Mouse (Mus musculus): ENCODE data around the gene Abcb6. TPM values are rescaled to one million over a fixed set of nuclear protein-coding genes. Genes with fewer than 3 reads are reported as not detected.
A peak's percentile ranks its signal among the peaks of the same experiment; 100 is the strongest.

Gene Abcb6
- polyA plus RNA-seq, 1 experiment, result 10.8 TPM

DNA sequence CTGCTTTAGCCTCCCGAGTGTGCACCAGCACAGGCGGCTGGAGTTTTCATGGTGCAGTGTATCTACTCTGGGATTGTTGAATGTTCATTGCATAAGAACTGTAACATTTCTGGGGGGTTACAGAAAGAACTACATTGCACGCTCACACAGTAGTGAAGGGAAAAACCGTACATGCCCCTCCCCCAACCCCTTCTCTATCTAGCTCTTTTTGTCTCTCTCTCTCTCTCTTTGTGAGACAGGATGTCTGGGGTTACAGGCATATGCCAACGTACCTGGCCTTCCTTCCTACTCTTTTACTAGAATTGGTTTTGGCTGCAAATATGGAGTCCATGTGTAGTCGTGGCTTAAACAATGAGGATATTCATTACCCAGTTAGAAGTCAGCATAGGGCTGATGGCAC lies 42.7 kb upstream of the Abcb6 start:
- TF ChIP-seq POLR2A (IDR thresholded peaks at IDR 0.05; ENCODE audit: insufficient read depth, low read length) (no peak), EP300 (IDR thresholded peaks at IDR 0.05; ENCODE audit: insufficient read depth, low read depth, low read length) (no peak), CTCF (IDR thresholded peaks at IDR 0.05; ENCODE audit: low read depth, low read length) (no peak)
- peaks cover 13% of the 10 kb centered on the region for H3K4me1 ChIP-seq (ENCODE audit: control insufficient read depth, insufficient read depth, low read length)
- H3K9me3 ChIP-seq (replicated peaks; ENCODE audit: control insufficient read depth, insufficient read depth, low read length, poor library complexity, severe bottlenecking), result no peaks in the 10 kb centered on the region
- H3K27ac ChIP-seq (ENCODE audit: insufficient read depth, low read length), result no peak overlapping the region
- H3K36me3 ChIP-seq (ENCODE audit: control insufficient read depth, insufficient read depth, low read length, poor library complexity, severe bottlenecking), result no peaks in the 10 kb centered on the region
- no peak overlapping the region for H3K9ac ChIP-seq (ENCODE audit: low read depth, poor library complexity, severe bottlenecking)
- H3K4me3 ChIP-seq (ENCODE audit: low read depth, low read length), result no peak overlapping the region
- H3K27me3 ChIP-seq (ENCODE audit: control insufficient read depth, insufficient read depth, low read length, poor library complexity, severe bottlenecking), result no peaks in the 10 kb centered on the region

DNA sequence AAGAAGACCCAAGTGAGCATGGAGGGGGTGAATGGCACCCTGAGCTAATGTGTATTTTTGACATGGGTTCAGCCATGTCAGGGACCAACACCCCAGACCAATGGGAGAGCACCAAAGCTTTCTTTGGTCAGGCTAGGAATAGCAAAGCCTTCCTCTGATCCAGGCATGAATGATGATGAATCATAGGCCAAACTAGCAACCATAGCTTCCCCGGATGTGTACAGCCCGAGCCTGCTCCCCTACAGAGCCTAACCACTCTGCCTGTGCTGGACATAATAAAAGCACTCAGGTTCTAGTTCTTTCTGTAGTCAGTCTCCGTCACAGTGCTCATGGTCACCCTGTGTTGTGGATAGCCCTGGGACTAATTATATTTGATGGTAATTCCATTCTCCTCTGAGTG lies 41.3 kb upstream of the Abcb6 start:
- Histone ChIP-seq H3K36me3 (ENCODE audit: control insufficient read depth, insufficient read depth, low read length, poor library complexity, severe bottlenecking) (peaks cover 6% of the 10 kb centered on the region), H3K9ac (ENCODE audit: low read depth, poor library complexity, severe bottlenecking) (no peak overlapping the region), H3K4me3 (ENCODE audit: low read depth, low read length) (no peak overlapping the region), H3K4me1 (ENCODE audit: control insufficient read depth, insufficient read depth, low read length) (peaks cover 9% of the 10 kb centered on the region), H3K9me3 (replicated peaks; ENCODE audit: control insufficient read depth, insufficient read depth, low read length, poor library complexity, severe bottlenecking) (no peaks in the 10 kb centered on the region), H3K27ac (ENCODE audit: insufficient read depth, low read length) (peak overlapping the region; percentile 78), H3K27me3 (ENCODE audit: control insufficient read depth, insufficient read depth, low read length, poor library complexity, severe bottlenecking) (no peaks in the 10 kb centered on the region)
- TF ChIP-seq POLR2A (IDR thresholded peaks at IDR 0.05; ENCODE audit: insufficient read depth, low read length) (no peak), CTCF (IDR thresholded peaks at IDR 0.05; ENCODE audit: low read depth, low read length) (no peak), EP300 (IDR thresholded peaks at IDR 0.05; ENCODE audit: insufficient read depth, low read depth, low read length) (no peak)

DNA sequence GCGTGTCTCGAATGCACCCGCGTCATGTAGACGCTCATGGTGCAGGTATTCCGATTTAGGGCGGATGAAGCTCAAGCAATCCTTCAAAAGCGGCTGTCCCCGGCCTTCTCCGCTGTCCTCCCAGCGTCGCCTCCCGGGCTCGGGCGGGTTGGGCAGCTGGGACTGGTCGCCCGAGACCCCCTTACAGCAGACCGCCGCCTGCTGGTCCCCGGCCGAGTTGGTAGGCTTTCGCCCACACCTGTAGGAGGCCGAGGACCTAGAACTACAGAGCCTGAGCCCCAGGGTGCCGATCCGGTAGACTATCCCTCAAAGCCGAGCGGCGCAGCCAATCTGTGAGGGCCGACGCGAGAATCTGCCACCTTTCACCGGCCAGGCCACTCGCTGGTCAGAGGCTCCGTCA lies 39.3 kb upstream of the Abcb6 start, which contains the start of gene Tuba4a:
Gene Tuba4a, minus strand, starts transcription at position 335 of the 400 bp plus-strand sequence.
- no peak for TF ChIP-seq EP300 (IDR thresholded peaks at IDR 0.05; ENCODE audit: insufficient read depth, low read depth, low read length)
- no peak for TF ChIP-seq CTCF (IDR thresholded peaks at IDR 0.05; ENCODE audit: low read depth, low read length)
- TF ChIP-seq POLR2A (IDR thresholded peaks at IDR 0.05; ENCODE audit: insufficient read depth, low read length), result no peak
- H3K4me3 ChIP-seq (ENCODE audit: low read depth, low read length), result peak within 1 kb of the TSS; percentile 90
- H3K36me3 ChIP-seq (ENCODE audit: control insufficient read depth, insufficient read depth, low read length, poor library complexity, severe bottlenecking), result peaks cover 26% of the 10 kb centered on the region
- peaks cover 9% of the 10 kb centered on the region for H3K4me1 ChIP-seq (ENCODE audit: control insufficient read depth, insufficient read depth, low read length)
- no peaks in the 10 kb centered on the region for H3K9me3 ChIP-seq (replicated peaks; ENCODE audit: control insufficient read depth, insufficient read depth, low read length, poor library complexity, severe bottlenecking)
- peak within 1 kb of the TSS; percentile 70 for H3K9ac ChIP-seq (ENCODE audit: low read depth, poor library complexity, severe bottlenecking)
- H3K27ac ChIP-seq (ENCODE audit: insufficient read depth, low read length), result no peak within 1 kb of the TSS
- H3K27me3 ChIP-seq (ENCODE audit: control insufficient read depth, insufficient read depth, low read length, poor library complexity, severe bottlenecking), result no peaks in the 10 kb centered on the region

DNA sequence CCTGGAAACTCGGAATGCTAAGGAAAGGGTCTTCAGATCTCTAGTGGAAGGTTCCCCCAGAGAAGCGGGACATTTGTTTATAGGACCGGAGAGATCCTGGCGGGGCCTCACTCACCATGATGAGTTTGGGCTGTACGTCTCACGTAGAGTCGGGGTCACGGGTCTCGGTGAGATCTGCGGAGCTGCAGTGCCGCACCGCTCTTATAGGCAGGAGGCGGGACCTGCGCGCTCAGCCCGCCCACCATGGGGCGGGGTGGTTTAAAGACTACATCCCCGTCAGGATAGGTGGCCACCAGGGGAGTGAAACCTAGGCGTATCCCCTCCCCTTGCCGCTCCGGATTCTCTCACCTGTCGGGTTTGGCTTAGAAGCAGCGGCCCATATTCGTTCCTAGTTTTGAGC lies 38.9 kb upstream of the Abcb6 start:
- H3K4me1 ChIP-seq (ENCODE audit: control insufficient read depth, insufficient read depth, low read length), result peaks cover 8% of the 10 kb centered on the region
- H3K36me3 ChIP-seq (ENCODE audit: control insufficient read depth, insufficient read depth, low read length, poor library complexity, severe bottlenecking), result peaks cover 30% of the 10 kb centered on the region
- H3K27ac ChIP-seq (ENCODE audit: insufficient read depth, low read length), result no peak overlapping the region
- no peaks in the 10 kb centered on the region for H3K27me3 ChIP-seq (ENCODE audit: control insufficient read depth, insufficient read depth, low read length, poor library complexity, severe bottlenecking)
- H3K4me3 ChIP-seq (ENCODE audit: low read depth, low read length), result peak overlapping the region; percentile 90
- H3K9ac ChIP-seq (ENCODE audit: low read depth, poor library complexity, severe bottlenecking), result peak overlapping the region; percentile 70
- TF ChIP-seq CTCF (IDR thresholded peaks at IDR 0.05; ENCODE audit: low read depth, low read length), result no peak
- 0 out of 2 replicates have a peak, but pooled peaks have one; percentile 27 for TF ChIP-seq EP300 (IDR thresholded peaks at IDR 0.05; ENCODE audit: insufficient read depth, low read depth, low read length)
- peak; percentile 97 for TF ChIP-seq POLR2A (IDR thresholded peaks at IDR 0.05; ENCODE audit: insufficient read depth, low read length)
- no peaks in the 10 kb centered on the region for H3K9me3 ChIP-seq (replicated peaks; ENCODE audit: control insufficient read depth, insufficient read depth, low read length, poor library complexity, severe bottlenecking)

DNA sequence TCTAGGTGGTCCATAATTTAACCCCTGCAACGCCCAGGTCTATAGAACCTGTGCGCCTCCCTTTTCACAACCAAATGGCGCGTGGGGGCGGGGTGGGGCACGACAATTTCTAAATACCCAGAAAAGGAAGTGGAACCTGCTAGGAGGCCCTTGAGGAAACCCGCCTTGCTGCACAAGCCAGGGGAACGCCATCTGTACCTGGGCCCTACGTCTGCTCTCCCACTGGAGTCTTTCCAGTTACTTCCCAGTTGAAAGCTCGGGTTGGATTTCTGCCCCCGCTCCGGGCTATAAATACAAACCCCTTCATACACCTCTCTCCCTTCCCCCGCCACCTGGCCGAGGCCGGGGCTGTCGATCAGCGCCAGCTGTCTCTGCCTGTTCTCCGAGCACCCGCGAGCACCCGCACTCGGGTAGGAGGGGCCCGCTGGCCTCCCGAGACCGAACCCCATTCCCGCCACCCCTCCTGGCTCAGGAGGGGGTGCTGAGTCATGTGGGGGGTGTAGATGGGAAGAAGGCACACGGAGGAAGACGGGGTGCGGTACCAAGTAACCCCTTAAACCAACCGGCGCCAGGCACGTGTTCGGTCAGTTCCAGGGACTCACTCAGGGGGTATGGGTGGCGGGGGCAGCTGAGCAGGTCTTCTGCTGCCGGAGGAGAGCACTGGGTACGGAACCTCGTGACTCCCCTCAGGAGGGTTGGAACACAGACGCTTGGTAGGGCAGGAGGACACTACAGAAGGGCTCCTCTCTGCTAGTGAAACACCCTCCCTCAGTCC lies 38.2 kb upstream of the Abcb6 start:
- Histone ChIP-seq H3K27ac (ENCODE audit: insufficient read depth, low read length) (no peak overlapping the region), H3K27me3 (ENCODE audit: control insufficient read depth, insufficient read depth, low read length, poor library complexity, severe bottlenecking) (no peaks in the 10 kb centered on the region), H3K4me3 (ENCODE audit: low read depth, low read length) (peak overlapping the region; percentile 90), H3K4me1 (ENCODE audit: control insufficient read depth, insufficient read depth, low read length) (peaks cover 5% of the 10 kb centered on the region), H3K9ac (ENCODE audit: low read depth, poor library complexity, severe bottlenecking) (peak overlapping the region; percentile 70), H3K9me3 (replicated peaks; ENCODE audit: control insufficient read depth, insufficient read depth, low read length, poor library complexity, severe bottlenecking) (no peaks in the 10 kb centered on the region), H3K36me3 (ENCODE audit: control insufficient read depth, insufficient read depth, low read length, poor library complexity, severe bottlenecking) (peaks cover 35% of the 10 kb centered on the region)
- TF ChIP-seq EP300 (IDR thresholded peaks at IDR 0.05; ENCODE audit: insufficient read depth, low read depth, low read length) (0 out of 2 replicates have a peak, but pooled peaks have one; percentile 4), POLR2A (IDR thresholded peaks at IDR 0.05; ENCODE audit: insufficient read depth, low read length) (no peak)

DNA sequence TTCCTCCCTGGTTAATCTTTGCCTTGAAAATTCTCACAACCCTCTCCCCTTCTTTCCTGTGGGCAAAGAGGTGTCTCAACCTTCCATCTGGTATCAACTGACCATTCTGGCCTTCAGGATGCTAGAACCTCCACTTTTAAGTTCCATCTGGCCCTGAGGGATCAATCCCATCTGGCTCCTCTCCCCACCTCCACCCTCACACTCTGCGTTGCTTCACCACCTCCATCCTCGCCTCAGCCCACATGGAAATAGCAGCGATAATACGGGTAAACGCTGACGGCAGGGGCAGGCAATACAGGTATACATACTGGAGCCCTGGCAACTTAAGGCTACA lies 37.7 kb upstream of the Abcb6 start:
- peaks cover 7% of the 10 kb centered on the region for H3K4me1 ChIP-seq (ENCODE audit: control insufficient read depth, insufficient read depth, low read length)
- no peaks in the 10 kb centered on the region for H3K27me3 ChIP-seq (ENCODE audit: control insufficient read depth, insufficient read depth, low read length, poor library complexity, severe bottlenecking)
- no peaks in the 10 kb centered on the region for H3K9me3 ChIP-seq (replicated peaks; ENCODE audit: control insufficient read depth, insufficient read depth, low read length, poor library complexity, severe bottlenecking)
- H3K27ac ChIP-seq (ENCODE audit: insufficient read depth, low read length), result no peak overlapping the region
- H3K36me3 ChIP-seq (ENCODE audit: control insufficient read depth, insufficient read depth, low read length, poor library complexity, severe bottlenecking), result peaks cover 41% of the 10 kb centered on the region
- peak overlapping the region; percentile 70 for H3K9ac ChIP-seq (ENCODE audit: low read depth, poor library complexity, severe bottlenecking)
- H3K4me3 ChIP-seq (ENCODE audit: low read depth, low read length), result peak overlapping the region; percentile 90
- no peak for TF ChIP-seq CTCF (IDR thresholded peaks at IDR 0.05; ENCODE audit: low read depth, low read length)
- no peak for TF ChIP-seq POLR2A (IDR thresholded peaks at IDR 0.05; ENCODE audit: insufficient read depth, low read length)
- no peak for TF ChIP-seq EP300 (IDR thresholded peaks at IDR 0.05; ENCODE audit: insufficient read depth, low read depth, low read length)
